Mouse (Mus musculus): ENCODE data around the gene Kcna4. TPM values are rescaled to one million over a fixed set of nuclear protein-coding genes. Genes with fewer than 3 reads are reported as not detected.

The Kcna4 gene
- total and polyA plus RNA-seq, 3 experiments, result not detected

DNA sequence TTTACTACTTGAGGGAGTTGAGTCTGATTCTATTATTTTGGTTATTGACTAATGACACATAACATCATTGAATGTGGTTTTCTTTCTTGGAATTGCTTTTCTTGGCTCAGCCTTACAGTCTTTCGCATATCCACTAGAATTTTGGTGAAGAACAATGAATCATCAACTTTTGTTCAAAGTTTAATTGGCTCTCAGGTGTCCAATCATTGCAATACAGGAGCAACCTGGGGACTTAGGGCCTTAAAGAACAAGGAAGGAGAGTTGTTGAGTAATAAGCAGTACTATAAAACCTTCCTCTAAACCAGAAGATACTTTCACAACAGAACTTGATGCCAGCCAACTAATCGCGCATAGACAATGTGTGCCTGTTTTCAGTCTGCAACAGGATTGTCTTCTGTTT, 36.8 kb downstream of the Kcna4 start:
- no peak overlapping the region for H3K4me3 ChIP-seq (ENCODE audit: control insufficient read depth in 1 of 2, insufficient read depth in 1 of 2, low read depth in 2 of 2, low read length in 2 of 2)
- no peak for DNase-seq (ENCODE audit: low read depth, low spot score)
- no peaks in the 10 kb centered on the region for H3K79me2 ChIP-seq (ENCODE audit: control insufficient read depth, insufficient read depth, low read length, poor library complexity)
- no peak overlapping the region for H3K9ac ChIP-seq (ENCODE audit: control insufficient read depth, low read depth, low read length, poor library complexity, severe bottlenecking)
- H3K27me3 ChIP-seq (ENCODE audit: control insufficient read depth in 1 of 2, insufficient read depth in 2 of 2, low read length in 2 of 2), result no peaks in the 10 kb centered on the region; a peak in 1 of 4 replicates
- TF ChIP-seq HCFC1 (IDR thresholded peaks at IDR 0.05; ENCODE audit: low read depth, low read length), result no peak
- TF ChIP-seq JUND (IDR thresholded peaks at IDR 0.05; ENCODE audit: low read depth, low read length), result no peak
- H3K27ac ChIP-seq (ENCODE audit: control insufficient read depth, low read depth, low read length), result no peak overlapping the region
- H3K9me3 ChIP-seq (replicated peaks; ENCODE audit: insufficient read depth, low read length), result no peaks in the 10 kb centered on the region
- H3K4me1 ChIP-seq (ENCODE audit: control insufficient read depth in 1 of 2, insufficient read depth in 2 of 2, low read length in 2 of 2), result no peaks in the 10 kb centered on the region
- no peaks in the 10 kb centered on the region for H3K36me3 ChIP-seq (ENCODE audit: control insufficient read depth in 1 of 2, insufficient read depth in 2 of 2, low read length in 2 of 2)

GRCm38 (mm10) chr2:107341291-107341690, 50.9 kb downstream of the Kcna4 start:
- Histone ChIP-seq H3K27ac (ENCODE audit: control insufficient read depth, low read depth, low read length) (no peak overlapping the region), H3K79me2 (ENCODE audit: control insufficient read depth, insufficient read depth, low read length, poor library complexity) (no peaks in the 10 kb centered on the region), H3K4me3 (ENCODE audit: control insufficient read depth in 1 of 2, insufficient read depth in 1 of 2, low read depth in 2 of 2, low read length in 2 of 2) (no peak overlapping the region), H3K9me3 (replicated peaks; ENCODE audit: insufficient read depth, low read length) (no peaks in the 10 kb centered on the region), H3K27me3 (ENCODE audit: control insufficient read depth in 1 of 2, insufficient read depth in 2 of 2, low read length in 2 of 2) (peaks cover 1 to 2% of the 10 kb centered on the region in 2 experiments; a peak in 3 of 4 replicates), H3K4me1 (ENCODE audit: control insufficient read depth in 1 of 2, insufficient read depth in 2 of 2, low read length in 2 of 2) (no peaks in the 10 kb centered on the region), H3K36me3 (ENCODE audit: control insufficient read depth in 1 of 2, insufficient read depth in 2 of 2, low read length in 2 of 2) (no peaks in the 10 kb centered on the region), H3K9ac (ENCODE audit: control insufficient read depth, low read depth, low read length, poor library complexity, severe bottlenecking) (no peak overlapping the region)
- no peak for DNase-seq (ENCODE audit: low read depth, low spot score)
- TF ChIP-seq MYB (IDR thresholded peaks at IDR 0.05; ENCODE audit: low read depth, low read length) (no peak), ZKSCAN1 (IDR thresholded peaks at IDR 0.05; ENCODE audit: low read depth, low read length) (no peak), POLR2AphosphoS5 (IDR thresholded peaks at IDR 0.05; ENCODE audit: borderline replicate concordance, low read depth, low read length) (no peak), KAT2A (conservative IDR thresholded peaks at IDR 0.05; ENCODE audit: low read depth, low read length) (no peak), POLR2AphosphoS2 (IDR thresholded peaks at IDR 0.05; ENCODE audit: low read length) (no peak), ELF1 (IDR thresholded peaks at IDR 0.05; ENCODE audit: low read depth, low read length) (no peak), JUND (IDR thresholded peaks at IDR 0.05; ENCODE audit: low read depth, low read length) (no peak), TBP (IDR thresholded peaks at IDR 0.05; ENCODE audit: low read depth, low read length) (no peak), MAZ (IDR thresholded peaks at IDR 0.05; ENCODE audit: low read depth, low read length) (no peak), SIN3A (IDR thresholded peaks at IDR 0.05; ENCODE audit: low read length) (no peak), E2F4 (IDR thresholded peaks at IDR 0.05; ENCODE audit: borderline replicate concordance, low read depth, low read length) (no peak), TCF12 (IDR thresholded peaks at IDR 0.05; ENCODE audit: low read depth, low read length) (no peak), MYC (IDR thresholded peaks at IDR 0.05; ENCODE audit: low read depth, low read length) (no peak), HCFC1 (IDR thresholded peaks at IDR 0.05; ENCODE audit: low read depth, low read length) (no peak), NELFE (IDR thresholded peaks at IDR 0.05; ENCODE audit: low read depth, low read length) (no peak), ZMIZ1 (IDR thresholded peaks at IDR 0.05; ENCODE audit: low read depth, low read length) (no peak), NRF1 (IDR thresholded peaks at IDR 0.05; ENCODE audit: insufficient read depth, low read depth, low read length, poor library complexity, severe bottlenecking) (no peak), USF2 (IDR thresholded peaks at IDR 0.05; ENCODE audit: borderline replicate concordance in 1 of 2, insufficient read depth in 1 of 2, low read depth in 1 of 2, low read length in 2 of 2) (no peak), MAX (IDR thresholded peaks at IDR 0.05; ENCODE audit: low read length) (no peak)
